Mouse (Mus musculus) C2C12 (cell line): ENCODE measurements at regions not wholly inside any gene's neighbourhood (a gene's known extent, or its start where the extent isn't known, plus 50 kb on each side); places are given as distances from the start of the nearest gene placed in this dataset.

Experiments
- CEBPB ChIP-seq: IDR thresholded peaks from one replicate; pipeline ENCODE4 v1.6.1; 2011; ENCODE audit warnings: low read depth, mild to moderate bottlenecking, control low read depth, moderate library complexity
- CTCF ChIP-seq: IDR thresholded peaks from one replicate; pipeline ENCODE4 v1.5.1; 2011; ENCODE audit not compliant: control insufficient read depth, insufficient read depth, insufficient read length
- FOSL1 ChIP-seq: IDR thresholded peaks from one replicate; pipeline ENCODE4 v1.8.0; 2011; ENCODE audit warnings: mild to moderate bottlenecking, low read length; ENCODE audit not compliant: poor library complexity, insufficient read depth, severe bottlenecking
- MAX ChIP-seq: IDR thresholded peaks from one replicate; pipeline ENCODE4 v1.6.1; 2011; ENCODE audit warnings: mild to moderate bottlenecking, control low read depth
- MYOD1 ChIP-seq: IDR thresholded peaks from one replicate; pipeline ENCODE4 v1.6.1; 2011; ENCODE audit warnings: low read depth; ENCODE audit not compliant: control insufficient read depth, insufficient read length
- MYOG ChIP-seq: IDR thresholded peaks from one replicate; pipeline ENCODE4 v1.6.1; 2011; ENCODE audit not compliant: control insufficient read depth, insufficient read length; ENCODE audit errors: extremely low read depth
- USF1 ChIP-seq: IDR thresholded peaks from one replicate; pipeline ENCODE4 v1.6.1; 2011; ENCODE audit warnings: low read depth, mild to moderate bottlenecking, control low read depth, moderate library complexity

DNA sequence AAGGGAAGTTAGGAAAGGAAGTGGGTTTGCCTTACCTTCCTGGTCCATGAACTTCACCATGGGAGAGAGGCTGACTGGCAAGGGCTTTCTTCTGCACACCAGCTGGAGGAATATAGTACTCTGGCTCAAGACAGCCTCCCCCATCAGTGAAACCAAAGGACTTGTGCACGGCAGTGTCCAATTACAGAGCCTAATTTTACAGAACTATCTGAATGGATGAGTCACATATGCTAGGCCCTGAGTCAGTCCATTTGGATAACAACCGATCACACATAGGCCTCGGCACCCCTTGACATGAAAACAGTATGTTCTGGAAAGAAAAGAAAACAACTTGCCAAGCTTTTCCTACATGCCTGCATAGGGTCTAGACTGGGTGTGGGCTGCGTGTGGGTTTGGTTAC lies 128.3 kb upstream of the Irs2 start:
- TF ChIP-seq CTCF (no peak), CEBPB (no peak), FOSL1 (no peak), MYOG (no peak), USF1 (no peak), MAX (no peak), MYOD1 (no peak)
